Mouse (Mus musculus): ENCODE measurements around the gene Jak1.
A peak's percentile ranks its signal among the peaks of the same experiment; 100 is the strongest.

Gene Jak1

DNA sequence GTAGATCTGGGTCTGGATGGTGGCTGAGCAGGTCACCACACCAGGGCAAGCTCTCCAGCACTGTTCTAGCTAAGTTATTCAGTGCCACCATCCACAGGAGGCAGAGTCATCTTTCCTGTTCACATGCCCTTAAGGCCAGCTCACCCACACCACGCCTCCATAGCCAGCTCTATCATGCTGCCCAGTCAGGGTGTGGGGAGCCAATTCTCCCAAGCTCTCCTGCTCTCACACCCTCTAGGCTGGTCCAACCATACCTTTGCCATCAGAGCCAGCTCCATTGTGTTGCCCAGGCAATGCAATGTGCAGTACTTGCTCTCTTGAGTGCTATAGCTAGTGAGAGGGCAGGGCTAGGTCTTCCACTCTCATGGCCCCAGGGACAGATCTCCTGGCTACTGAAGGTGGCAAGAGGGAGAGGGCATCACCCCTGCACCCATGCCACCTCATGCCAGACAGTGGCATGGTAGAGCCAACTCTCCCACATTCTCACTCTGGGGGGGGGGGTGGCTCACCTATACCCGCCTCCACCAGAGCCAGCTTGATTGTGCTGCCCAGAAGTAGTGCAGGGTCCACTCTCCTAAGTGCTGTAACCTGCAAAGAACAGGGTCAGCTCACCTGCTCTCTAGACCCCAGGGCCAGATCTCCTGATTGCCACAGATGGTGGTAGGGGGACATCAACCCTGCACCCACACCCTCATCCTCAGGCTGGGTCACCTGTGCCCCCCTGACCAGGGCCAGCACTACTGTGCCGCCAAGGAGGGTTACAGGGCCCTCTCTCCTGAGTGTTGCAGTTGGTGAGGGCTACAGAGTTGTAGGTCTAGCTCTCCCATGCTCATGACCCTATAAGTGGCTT, 25.5 kb downstream of the Jak1 start:
- DNase-seq (ENCODE audit: low spot score in 2 of 2), result no peak

DNA sequence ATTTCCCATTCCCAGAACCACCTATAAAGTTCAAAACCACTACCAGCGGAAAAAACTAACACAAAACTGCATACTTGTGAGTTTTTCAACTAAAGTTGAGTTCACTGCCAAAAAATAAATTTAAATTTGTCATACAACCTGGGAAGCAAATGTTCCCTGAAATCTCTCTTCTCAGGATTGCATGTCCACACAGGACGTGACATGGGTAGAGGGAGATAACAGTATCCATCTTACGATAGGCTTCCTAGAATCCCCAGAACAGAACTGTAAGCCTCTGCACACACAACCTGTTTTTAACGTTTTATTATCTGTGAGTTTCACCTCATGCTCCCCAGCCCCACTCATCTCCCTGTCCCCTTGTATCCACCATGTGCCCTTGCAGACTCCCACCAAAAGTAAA, 26.5 kb downstream of the Jak1 start:
- no peak for DNase-seq (ENCODE audit: low spot score in 2 of 2)

DNA sequence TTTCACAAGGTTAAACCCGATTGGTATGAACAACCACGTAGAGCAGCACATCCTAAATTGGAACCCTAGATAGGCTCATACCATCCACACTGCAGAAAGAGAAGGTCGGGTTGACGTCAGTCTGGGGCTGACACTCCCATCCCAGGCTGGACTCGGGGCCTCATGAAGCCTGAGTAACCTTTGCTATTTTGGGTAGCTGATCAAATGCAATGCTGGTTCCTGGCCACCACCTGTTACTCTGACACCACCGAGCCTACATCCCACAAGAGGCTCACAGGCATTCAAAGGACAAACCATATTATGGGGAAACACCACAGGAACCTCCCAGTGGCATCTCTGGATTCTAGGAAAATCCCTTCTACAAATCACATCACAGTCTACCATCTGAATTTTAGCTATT, 28.3 kb downstream of the Jak1 start:
- DNase-seq (ENCODE audit: low spot score in 2 of 2), result no peak

DNA sequence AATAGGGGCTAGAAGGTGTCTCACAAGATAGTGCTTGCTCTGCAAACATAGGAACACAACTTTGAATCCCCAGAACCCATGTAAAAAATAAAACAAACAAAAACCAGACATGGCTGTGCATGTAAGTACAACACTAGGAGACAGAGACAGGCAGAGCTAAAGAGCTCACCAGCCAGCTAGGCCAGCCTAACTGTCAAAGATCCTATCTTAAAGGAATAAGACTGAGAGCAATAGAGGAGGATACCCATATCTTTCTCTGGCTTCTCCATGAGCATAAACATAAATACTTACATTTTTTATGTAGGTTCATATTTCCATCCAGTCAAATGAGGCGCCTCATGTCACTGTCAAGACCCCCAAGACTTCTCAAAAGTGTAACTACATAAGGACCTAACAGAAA, 29.1 kb downstream of the Jak1 start:
- DNase-seq (ENCODE audit: low spot score in 2 of 2), result no peak

DNA sequence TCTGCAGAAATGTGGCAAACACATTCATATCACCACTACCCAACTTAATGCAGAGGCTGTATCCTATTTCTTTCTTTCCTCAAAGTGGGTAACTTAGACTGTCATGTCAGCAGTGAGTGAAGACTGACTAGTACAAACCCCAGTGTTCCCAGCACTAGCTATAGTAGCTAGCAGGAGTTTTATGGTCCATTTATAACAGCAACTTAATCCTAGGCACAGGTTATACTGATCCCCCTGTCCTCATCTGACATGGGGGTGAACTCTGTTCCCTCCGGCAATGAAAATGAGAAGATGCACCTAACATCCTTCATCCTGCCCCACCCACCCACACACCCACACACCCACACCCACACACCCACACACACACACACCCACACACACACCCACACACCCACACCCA, 30.3 kb downstream of the Jak1 start:
- DNase-seq (ENCODE audit: low spot score in 2 of 2), result no peak

GRCm38 (mm10) chr4:101234332-101234731, 30.8 kb downstream of the Jak1 start:
- DNase-seq (ENCODE audit: low spot score in 2 of 2), result no peak

GRCm38 (mm10) chr4:101230621-101231020, 34.5 kb downstream of the Jak1 start:
- no peak for DNase-seq (ENCODE audit: low spot score in 2 of 2)

GRCm38 (mm10) chr4:101227398-101227797, 37.7 kb downstream of the Jak1 start:
- DNase-seq (ENCODE audit: low spot score in 2 of 2), result no peak

DNA sequence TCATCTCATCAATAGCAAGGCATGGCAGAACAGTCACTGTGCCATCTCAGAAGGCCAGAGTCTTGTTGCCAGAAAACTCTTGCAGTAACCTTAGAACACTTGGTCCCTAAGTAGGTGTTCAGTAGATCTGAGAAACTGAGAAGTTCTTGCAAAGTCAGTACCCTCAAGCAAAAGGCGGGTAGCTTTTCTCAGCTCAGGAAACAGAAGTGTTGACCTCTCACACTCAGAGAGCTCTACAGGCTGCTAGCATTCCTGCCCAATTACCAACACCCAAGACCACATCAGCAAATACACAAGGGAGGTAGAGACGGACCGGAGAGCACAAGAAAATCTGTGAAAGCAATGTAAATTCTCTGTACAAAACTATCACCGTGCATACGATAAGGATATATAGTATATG, 39.1 kb downstream of the Jak1 start:
- no peak for DNase-seq (ENCODE audit: low spot score in 2 of 2)

- no peak for DNase-seq (ENCODE audit: low spot score in 2 of 2)
Observed at GRCm38 (mm10) chr4:101220946-101221345, 44.1 kb downstream of the Jak1 start.

GRCm38 (mm10) chr4:101219839-101220238, 45.2 kb downstream of the Jak1 start:
- no peak for DNase-seq (ENCODE audit: low spot score in 2 of 2)

- no peak for DNase-seq (ENCODE audit: low spot score in 2 of 2)
Observed at GRCm38 (mm10) chr4:101217026-101217540, 48.0 kb downstream of the Jak1 start.

DNA sequence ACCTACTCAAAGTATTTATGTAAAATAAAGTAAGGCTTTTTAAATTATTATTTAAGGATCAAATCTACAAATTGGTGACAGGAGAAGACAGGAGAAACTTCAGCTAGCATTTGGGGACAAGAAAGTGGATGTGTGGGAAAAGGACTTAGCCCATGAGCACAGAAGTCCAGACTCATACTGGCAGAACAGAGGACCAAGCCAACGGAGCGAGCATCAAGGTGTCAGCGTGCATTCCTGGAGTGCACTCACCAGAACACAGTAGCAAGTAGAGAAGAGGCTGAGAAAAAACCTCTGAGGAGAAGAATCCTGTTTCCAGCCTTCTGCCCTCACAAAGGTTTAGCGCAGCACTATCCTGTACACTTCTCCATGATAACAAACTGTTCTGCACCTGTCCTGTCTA, 48.8 kb downstream of the Jak1 start:
- no peak for DNase-seq (ENCODE audit: low spot score in 2 of 2)

DNA sequence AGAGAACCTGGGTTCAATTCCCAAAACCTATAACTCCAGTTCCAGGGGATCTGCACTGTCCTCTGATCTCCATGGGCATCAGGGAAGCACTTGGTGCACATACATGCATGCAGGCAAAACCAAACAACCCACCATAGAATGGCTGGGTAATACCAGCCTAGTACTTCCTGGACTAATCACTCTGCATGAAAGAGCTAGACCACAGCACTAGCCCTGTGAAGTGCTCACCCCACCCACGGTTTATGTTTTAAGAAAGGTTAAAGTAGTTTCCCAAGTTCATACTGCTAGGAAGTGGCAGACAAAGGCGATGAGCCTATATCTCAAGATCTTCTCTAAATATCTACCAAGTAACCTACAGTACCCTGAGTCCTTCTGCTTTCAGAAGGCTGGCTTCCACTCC, 51.6 kb downstream of the Jak1 start:
- no peak for DNase-seq (ENCODE audit: low spot score in 2 of 2)

GRCm38 (mm10) chr4:101207492-101207891, 57.6 kb downstream of the Jak1 start:
- no peak for DNase-seq (ENCODE audit: low spot score in 2 of 2)

- no peak for DNase-seq (ENCODE audit: low spot score in 2 of 2)
Observed at GRCm38 (mm10) chr4:101203518-101203917, 61.6 kb downstream of the Jak1 start.

GRCm38 (mm10) chr4:101202626-101203025, 62.5 kb downstream of the Jak1 start:
- DNase-seq (ENCODE audit: low spot score in 2 of 2), result no peak

GRCm38 (mm10) chr4:101199433-101200081, 65.5 kb downstream of the Jak1 start:
- DNase-seq (ENCODE audit: low spot score in 2 of 2), result no peak

DNA sequence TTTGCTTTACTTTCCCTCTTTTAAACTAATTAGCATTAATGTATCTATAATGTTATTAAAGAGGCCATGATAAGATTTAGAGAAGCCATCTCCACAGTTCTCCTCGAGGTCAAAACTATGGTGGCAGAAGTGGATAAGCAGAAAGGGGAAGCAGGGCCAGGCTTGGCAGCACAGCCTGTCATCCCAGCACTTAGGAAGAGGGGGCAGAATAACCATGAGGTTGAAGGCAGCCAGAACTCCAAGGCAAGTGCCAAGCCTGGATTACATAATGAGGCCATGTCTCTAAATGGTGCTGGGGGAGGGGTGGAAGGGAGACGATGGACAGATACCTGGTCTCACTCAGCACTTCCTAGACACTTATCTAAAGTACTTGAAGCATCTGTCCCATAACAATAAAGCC, 66.7 kb downstream of the Jak1 start:
- DNase-seq (ENCODE audit: low spot score in 2 of 2), result peak in 1 of 2 experiments; percentile 30

DNA sequence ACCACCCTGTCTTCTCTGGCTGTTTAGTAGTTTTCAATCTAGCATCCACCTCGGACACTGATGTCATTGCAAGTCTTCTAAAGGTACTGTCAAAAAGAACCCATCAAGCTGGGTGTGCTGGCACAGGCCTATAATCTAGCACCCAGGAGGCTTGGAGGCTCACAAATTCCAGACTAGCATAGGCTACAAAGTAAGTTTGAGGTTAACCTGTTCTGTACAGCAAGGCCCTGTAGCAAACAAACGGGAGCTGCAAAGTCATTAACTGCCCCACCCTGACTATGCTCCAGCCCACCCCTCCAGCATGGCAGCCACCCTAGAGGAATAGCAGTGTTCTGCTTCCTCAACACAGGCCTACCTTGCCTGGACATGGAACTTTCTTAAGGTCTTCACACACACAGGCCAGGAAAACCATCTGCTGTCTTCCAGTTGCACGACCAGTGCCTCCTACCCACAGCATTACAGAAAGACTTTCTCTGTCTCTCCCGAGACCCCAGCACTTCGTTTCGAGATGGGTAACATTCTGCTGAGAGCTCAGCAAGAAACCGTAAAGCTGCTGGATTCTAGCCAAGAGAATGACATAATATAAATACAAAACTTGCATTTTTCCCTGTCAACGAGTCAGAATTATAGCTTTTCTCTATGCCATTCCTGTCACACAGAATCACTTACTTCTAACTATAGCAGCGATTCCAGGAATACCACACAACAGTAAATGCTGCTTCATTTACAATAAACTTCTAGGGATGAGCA, 67.5 kb downstream of the Jak1 start:
- DNase-seq (ENCODE audit: low spot score in 2 of 2), result no peak

GRCm38 (mm10) chr4:101196407-101196806, 68.7 kb downstream of the Jak1 start:
- no peak for DNase-seq (ENCODE audit: low spot score in 2 of 2)

GRCm38 (mm10) chr4:101194170-101194569, 70.9 kb downstream of the Jak1 start:
- DNase-seq (ENCODE audit: low spot score in 2 of 2), result no peak
